Mouse (Mus musculus): ENCODE measurements around the gene Ano1. TPM values are rescaled to one million over a fixed set of nuclear protein-coding genes. Genes with fewer than 3 reads are reported as not detected.

The Ano1 gene
- total RNA-seq, 1 experiment = 9.1 TPM

GRCm38 (mm10) chr7:144563456-144564155 lies 188.2 kb downstream of the Ano1 start:
- in situ Hi-C loops (cut with MboI; ENCODE audit: low sequenced_read_pairs in 2 of 2, unreplicated experiment in 2 of 2) = no loop called here
- peaks cover 0 to 5% of the 10 kb centered on the region in 2 experiments; a peak in 2 of 4 replicates for H3K4me1 ChIP-seq (ENCODE audit: control insufficient read depth in 2 of 2, insufficient read depth in 2 of 2, low read length in 2 of 2, poor library complexity in 1 of 2)
- no peak for TF ChIP-seq ZC3H11A (IDR thresholded peaks at IDR 0.05; ENCODE audit: borderline replicate concordance, low read depth, low read length)
- no peak for TF ChIP-seq CHD2 (IDR thresholded peaks at IDR 0.05; ENCODE audit: low read depth, low read length)
- no peak for TF ChIP-seq MAFK (IDR thresholded peaks at IDR 0.05; ENCODE audit: insufficient read depth, low read depth, low read length)
- no peak for TF ChIP-seq HCFC1 (IDR thresholded peaks at IDR 0.05; ENCODE audit: borderline replicate concordance, insufficient read depth, low read length)
- TF ChIP-seq ZNF384 (IDR thresholded peaks at IDR 0.05; ENCODE audit: low read depth, low read length) = no peak
- no peak overlapping the region for H3K4me3 ChIP-seq (ENCODE audit: insufficient read depth in 1 of 2, low read depth in 1 of 2, low read length in 2 of 2, poor library complexity in 1 of 2, severe bottlenecking in 1 of 2)
- no peaks in the 10 kb centered on the region for H3K36me3 ChIP-seq (ENCODE audit: control insufficient read depth, insufficient read depth, low read length, poor library complexity, severe bottlenecking)
- no peak for DNase-seq (ENCODE audit: low read depth, low spot score)
- H3K27ac ChIP-seq (ENCODE audit: insufficient read depth, low read depth, low read length, poor library complexity, severe bottlenecking) = no peak overlapping the region
- H3K9me3 ChIP-seq (ENCODE audit: control insufficient read depth, insufficient read depth, low read depth, low read length) = no peaks in the 10 kb centered on the region
- no peak overlapping the region for H3K9ac ChIP-seq (ENCODE audit: insufficient read depth, low read depth, low read length, poor library complexity, severe bottlenecking)

- no peak for DNase-seq (ENCODE audit: low read depth, low spot score)
- H3K36me3 ChIP-seq (ENCODE audit: control insufficient read depth, insufficient read depth, low read length, poor library complexity, severe bottlenecking) = no peaks in the 10 kb centered on the region
- H3K9me3 ChIP-seq (ENCODE audit: control insufficient read depth, insufficient read depth, low read depth, low read length) = no peaks in the 10 kb centered on the region
- H3K4me3 ChIP-seq (ENCODE audit: insufficient read depth in 1 of 2, low read depth in 1 of 2, low read length in 2 of 2, poor library complexity in 1 of 2, severe bottlenecking in 1 of 2) = no peak overlapping the region
- in situ Hi-C loops (cut with MboI; ENCODE audit: low sequenced_read_pairs in 2 of 2, unreplicated experiment in 2 of 2) = no loop called here
- H3K9ac ChIP-seq (ENCODE audit: insufficient read depth, low read depth, low read length, poor library complexity, severe bottlenecking) = no peak overlapping the region
- TF ChIP-seq MAFK (IDR thresholded peaks at IDR 0.05; ENCODE audit: insufficient read depth, low read depth, low read length) = no peak
- TF ChIP-seq ZC3H11A (IDR thresholded peaks at IDR 0.05; ENCODE audit: borderline replicate concordance, low read depth, low read length) = no peak
- no peak for TF ChIP-seq ZNF384 (IDR thresholded peaks at IDR 0.05; ENCODE audit: low read depth, low read length)
- TF ChIP-seq HCFC1 (IDR thresholded peaks at IDR 0.05; ENCODE audit: borderline replicate concordance, insufficient read depth, low read length) = no peak
- TF ChIP-seq CHD2 (IDR thresholded peaks at IDR 0.05; ENCODE audit: low read depth, low read length) = no peak
- H3K4me1 ChIP-seq (ENCODE audit: control insufficient read depth in 2 of 2, insufficient read depth in 2 of 2, low read length in 2 of 2, poor library complexity in 1 of 2) = peaks cover 0 to 5% of the 10 kb centered on the region in 2 experiments; a peak in 2 of 4 replicates
- no peak overlapping the region for H3K27ac ChIP-seq (ENCODE audit: insufficient read depth, low read depth, low read length, poor library complexity, severe bottlenecking)
Measured at GRCm38 (mm10) chr7:144562016-144562415, 189.8 kb downstream of the Ano1 start.

GRCm38 (mm10) chr7:144560594-144560993 lies 191.2 kb downstream of the Ano1 start:
- H3K4me3 ChIP-seq (ENCODE audit: insufficient read depth in 1 of 2, low read depth in 1 of 2, low read length in 2 of 2, poor library complexity in 1 of 2, severe bottlenecking in 1 of 2) = no peak overlapping the region
- no peak for DNase-seq (ENCODE audit: low read depth, low spot score)
- in situ Hi-C loops (cut with MboI; ENCODE audit: low sequenced_read_pairs in 2 of 2, unreplicated experiment in 2 of 2) = no loop called here

GRCm38 (mm10) chr7:144558552-144558951 lies 193.2 kb downstream of the Ano1 start:
- in situ Hi-C loops (cut with MboI; ENCODE audit: low sequenced_read_pairs in 2 of 2, unreplicated experiment in 2 of 2) = no loop called here
- no peak overlapping the region for H3K27ac ChIP-seq (ENCODE audit: insufficient read depth, low read depth, low read length, poor library complexity, severe bottlenecking)
- H3K9ac ChIP-seq (ENCODE audit: insufficient read depth, low read depth, low read length, poor library complexity, severe bottlenecking) = no peak overlapping the region
- no peaks in the 10 kb centered on the region for H3K36me3 ChIP-seq (ENCODE audit: control insufficient read depth, insufficient read depth, low read length, poor library complexity, severe bottlenecking)
- TF ChIP-seq ZC3H11A (IDR thresholded peaks at IDR 0.05; ENCODE audit: borderline replicate concordance, low read depth, low read length) (no peak), ZNF384 (IDR thresholded peaks at IDR 0.05; ENCODE audit: low read depth, low read length) (no peak), MAFK (IDR thresholded peaks at IDR 0.05; ENCODE audit: insufficient read depth, low read depth, low read length) (no peak), CHD2 (IDR thresholded peaks at IDR 0.05; ENCODE audit: low read depth, low read length) (no peak)
- no peaks in the 10 kb centered on the region for H3K9me3 ChIP-seq (ENCODE audit: control insufficient read depth, insufficient read depth, low read depth, low read length)
- H3K4me3 ChIP-seq (ENCODE audit: insufficient read depth in 1 of 2, low read depth in 1 of 2, low read length in 2 of 2, poor library complexity in 1 of 2, severe bottlenecking in 1 of 2) = no peak overlapping the region
- no peak for DNase-seq (ENCODE audit: low read depth, low spot score)
- H3K4me1 ChIP-seq (ENCODE audit: control insufficient read depth in 2 of 2, insufficient read depth in 2 of 2, low read length in 2 of 2, poor library complexity in 1 of 2) = peaks cover 0 to 3% of the 10 kb centered on the region in 2 experiments; a peak in 2 of 4 replicates

More at GRCm38 (mm10) chr7:144560594-144560993, 191.2 kb downstream of the Ano1 start:
- no peak overlapping the region for H3K9ac ChIP-seq (ENCODE audit: insufficient read depth, low read depth, low read length, poor library complexity, severe bottlenecking)
- H3K27ac ChIP-seq (ENCODE audit: insufficient read depth, low read depth, low read length, poor library complexity, severe bottlenecking) = no peak overlapping the region
- no peaks in the 10 kb centered on the region for H3K9me3 ChIP-seq (ENCODE audit: control insufficient read depth, insufficient read depth, low read depth, low read length)
- TF ChIP-seq MAFK (IDR thresholded peaks at IDR 0.05; ENCODE audit: insufficient read depth, low read depth, low read length) = no peak
- TF ChIP-seq ZNF384 (IDR thresholded peaks at IDR 0.05; ENCODE audit: low read depth, low read length) = no peak
- TF ChIP-seq ZC3H11A (IDR thresholded peaks at IDR 0.05; ENCODE audit: borderline replicate concordance, low read depth, low read length) = no peak
- TF ChIP-seq HCFC1 (IDR thresholded peaks at IDR 0.05; ENCODE audit: borderline replicate concordance, insufficient read depth, low read length) = no peak
- no peak for TF ChIP-seq CHD2 (IDR thresholded peaks at IDR 0.05; ENCODE audit: low read depth, low read length)
- H3K36me3 ChIP-seq (ENCODE audit: control insufficient read depth, insufficient read depth, low read length, poor library complexity, severe bottlenecking) = no peaks in the 10 kb centered on the region
- H3K4me1 ChIP-seq (ENCODE audit: control insufficient read depth in 2 of 2, insufficient read depth in 2 of 2, low read length in 2 of 2, poor library complexity in 1 of 2) = peaks cover 0 to 3% of the 10 kb centered on the region in 2 experiments; a peak in 2 of 4 replicates
